In genomic region chr11:22617204-22617874, GRCm38 (mm10) we compare ENCODE assay signal across 8 mouse cellular contexts.
DNase-seq lines count a peak whose midpoint lies in the region; ATAC-seq and TF ChIP-seq lines count a peak whose summit lies in the region.

No protein-coding gene starts in this region.

- peak; percentile 93 for ATAC-seq in forebrain, embryonic 16.5 days
- ATAC-seq in lung, embryonic 14.5 days (ENCODE audit: insufficient read depth) = peak; percentile 89
- peak; percentile 93 for ATAC-seq in neutrophil, adult 5-6 weeks (ENCODE audit: extremely low read depth, insufficient number of reproducible peaks, low FRiP score, poor library complexity, severe bottlenecking)

- H3K27ac ChIP-seq in forebrain, embryonic 16.5 days (ENCODE audit: low read length) = no peak overlapping the region
- H3K27ac ChIP-seq in lung, embryonic 14.5 days (ENCODE audit: low read depth) = 0 out of 2 replicates have a peak overlapping the region, but pooled peaks have one; percentile 7

- H3K9ac ChIP-seq in forebrain, embryonic 16.5 days (replicated peaks; ENCODE audit: low read depth, low read length) = peak overlapping the region; percentile 62
- H3K9ac ChIP-seq in lung, embryonic 14.5 days = peak overlapping the region; percentile 13; the same call in 1 of the 2 replicates

- intact Hi-C loops in heart, postnatal 36 days (cut with DNase I) = loop anchor here (1.0 to 5.0 kb wide), 5 partner anchors 105 to 392 kb away; partner anchors contain the start of gene Tmem17

- H3K4me1 ChIP-seq in forebrain, embryonic 16.5 days (replicated peaks; ENCODE audit: control insufficient read depth, insufficient read depth, low read length) = peaks cover 5% of the 10 kb centered on the region
- 0 out of 2 replicates have a peak, but pooled peaks cover 7% of the 10 kb centered on the region for H3K4me1 ChIP-seq in lung, embryonic 14.5 days (ENCODE audit: insufficient read depth)

- H3K9me3 ChIP-seq in forebrain, embryonic 16.5 days (ENCODE audit: control insufficient read depth, low read length) = no peaks in the 10 kb centered on the region
- 0 out of 2 replicates have a peak, but pooled peaks cover 3% of the 10 kb centered on the region for H3K9me3 ChIP-seq in lung, embryonic 14.5 days (ENCODE audit: low read depth, low read length)

- peak; percentile 92 for DNase-seq in ES-CJ7 (ENCODE audit: low read depth, low spot score)
- peak; percentile 75 for DNase-seq in cerebellum, adult 11 months
- DNase-seq in heart, postnatal 36 days = peak; percentile 92 to 95
- peak; percentile 69 to 82 for DNase-seq in layer of hippocampus, adult 8-10 months (ENCODE audit: low spot score in 2 of 2)
- DNase-seq in lung, embryonic 14.5 days = peak; percentile 90
- peak; percentile 59 to 66 for DNase-seq in thymus, adult 18-20 months

- H3K27me3 ChIP-seq in forebrain, embryonic 16.5 days (replicated peaks; ENCODE audit: control insufficient read depth, insufficient read depth, low read length) = no peaks in the 10 kb centered on the region
- H3K27me3 ChIP-seq in lung, embryonic 14.5 days (ENCODE audit: insufficient read depth, low read length) = no peaks in the 10 kb centered on the region

- WGBS in forebrain, embryonic 16.5 days = 6% methylated on average over 21 of the region's 21 CpGs
- WGBS in lung, embryonic 14.5 days = 9% methylated on average over 21 of the region's 21 CpGs

- no peaks in the 10 kb centered on the region for H3K36me3 ChIP-seq in forebrain, embryonic 16.5 days (ENCODE audit: control insufficient read depth, insufficient read depth)
- no peaks in the 10 kb centered on the region for H3K36me3 ChIP-seq in lung, embryonic 14.5 days (ENCODE audit: insufficient read depth)

- H3K4me3 ChIP-seq in forebrain, embryonic 16.5 days (replicated peaks; ENCODE audit: low read length) = peak overlapping the region; percentile 42
- peak overlapping the region; percentile 30 for H3K4me3 ChIP-seq in lung, embryonic 14.5 days (ENCODE audit: low read depth, low read length)

- TF ChIP-seq CTCF in lung, embryonic 14.5 days (IDR thresholded peaks at IDR 0.05; ENCODE audit: low read depth) = peak; percentile 100

- H3K4me2 ChIP-seq in forebrain, embryonic 16.5 days (ENCODE audit: low read length) = peak overlapping the region; percentile 73
- H3K4me2 ChIP-seq in lung, embryonic 14.5 days = peak overlapping the region; percentile 65
